Comparison of ENCODE assay signal across 8 mouse cellular contexts in genomic region chr11:61416540-61416939, GRCm38 (mm10). TPM values are rescaled to one million over a fixed set of nuclear protein-coding genes. Genes with fewer than 3 reads are reported as not detected.
DNase-seq lines count a peak whose midpoint lies in the region; ATAC-seq and TF ChIP-seq lines count a peak whose summit lies in the region.
"Not testable (repeated sequence)": the region's sequence is repeated elsewhere in the genome, so short reads cannot be mapped to it uniquely, and the experiment has no call there.
"Had no signal": no experiment of that assay in that cellular context is flagged by ENCODE, and none has a peak within 500 bp of the region (broad histone marks: within the 10 kb centered on the region; RNA-seq: fewer than 3 reads in every experiment).

No protein-coding gene starts in this region.

- not testable (repeated sequence) for TF ChIP-seq POLR2A in CH12.LX (IDR thresholded peaks at IDR 0.05; ENCODE audit: low read depth, low read length); cerebellum, adult 2 months (IDR thresholded peaks at IDR 0.05; ENCODE audit: borderline replicate concordance, insufficient read depth, low read length); testis, adult 2 months (IDR thresholded peaks at IDR 0.05; ENCODE audit: control insufficient read depth, low read depth, low read length)

- H3K79me2 ChIP-seq in CH12.LX (replicated peaks; ENCODE audit: control insufficient read depth, extremely low read depth, insufficient read depth, poor library complexity, severe bottlenecking) = not testable (repeated sequence)

- 88% methylated on average over 17 of the region's 17 CpGs for WGBS in cerebellum, adult 2 months
- WGBS in intestine, postnatal 0 days = 82% methylated on average over 17 of the region's 17 CpGs

- ATAC-seq in intestine, postnatal 0 days = not testable (repeated sequence)

- H3K4me3 ChIP-seq in CH12.LX (replicated peaks in 1 of 3; ENCODE audit: low read depth in 2 of 3, low read length in 2 of 3, poor library complexity in 1 of 3); cerebellum, adult 2 months (replicated peaks; ENCODE audit: insufficient read depth, low read depth, low read length); intestine, postnatal 0 days (ENCODE audit: low read depth, low read length); testis, adult 2 months (ENCODE audit: control insufficient read depth, low read depth, low read length): not testable (repeated sequence)

- not testable (repeated sequence) for H3K27ac ChIP-seq in CH12.LX (ENCODE audit: insufficient read depth, low read depth); cerebellum, adult 2 months (ENCODE audit: insufficient read depth, low read length); intestine, postnatal 0 days (ENCODE audit: low read depth, low read length); testis, adult 2 months (ENCODE audit: control insufficient read depth, insufficient read depth, low read depth, low read length)

- not testable (repeated sequence) for DNase-seq in CH12.LX (ENCODE audit: extremely low read depth); cerebellum, adult 2 months
- peak; percentile 61 for DNase-seq in ZHBTc4 (ENCODE audit: low read depth, low spot score)
- DNase-seq in liver = peak; percentile 10
- peak; percentile 30 for DNase-seq in lung, postnatal 36 days

- in situ Hi-C loops in CH12.LX (cut with MboI; ENCODE audit: low pct_ligation_motif_present, low pct_unique_long_range_greater_than_20kb, low sequenced_read_pairs) = loop anchor here (5.0 kb wide), 2 partner anchors 91 to 201 kb away; partner anchors contain the start of gene B9d1

- H3K9ac ChIP-seq in CH12.LX (ENCODE audit: insufficient read depth, low read depth); intestine, postnatal 0 days (ENCODE audit: low read depth, low read length): not testable (repeated sequence)

- peak; percentile 3; the same call in 1 of the 2 replicates for TF ChIP-seq RAD21 in CH12.LX (IDR thresholded peaks at IDR 0.05; ENCODE audit: low read depth, low read length)

- TF ChIP-seq CTCF in CH12.LX (conservative IDR thresholded peaks at IDR 0.05 in 1 of 2, IDR thresholded peaks at IDR 0.05 in 1 of 2; ENCODE audit: low read depth in 2 of 2, low read length in 2 of 2) = peak; percentile 55 to 61; a peak in 3 of 4 replicates
- TF ChIP-seq CTCF in cerebellum, adult 2 months (IDR thresholded peaks at IDR 0.05; ENCODE audit: borderline replicate concordance, insufficient read depth, low read depth, low read length) = peak; percentile 25; the same call in 1 of the 2 replicates
- TF ChIP-seq CTCF in intestine, postnatal 0 days (IDR thresholded peaks at IDR 0.05; ENCODE audit: low read depth) = peak; percentile 70
- TF ChIP-seq CTCF in testis, adult 2 months (IDR thresholded peaks at IDR 0.05; ENCODE audit: control insufficient read depth, insufficient read depth, insufficient replicate concordance, low read depth, low read length) = peak; percentile 53; the same call in 1 of the 2 replicates

- H3K27me3 ChIP-seq in CH12.LX (replicated peaks) = peaks cover 16% of the 10 kb centered on the region
- not testable (repeated sequence) for H3K27me3 ChIP-seq in cerebellum, adult 2 months (ENCODE audit: control insufficient read depth, insufficient read depth, low read length); intestine, postnatal 0 days (replicated peaks; ENCODE audit: control insufficient read depth, insufficient read depth, low read length); testis, adult 2 months (ENCODE audit: control insufficient read depth, insufficient read depth, low read length)

- not testable (repeated sequence) for H3K36me3 ChIP-seq in CH12.LX (replicated peaks in 1 of 2; ENCODE audit: control insufficient read depth in 1 of 2, insufficient read depth in 1 of 2, low read length in 1 of 2); intestine, postnatal 0 days (ENCODE audit: control insufficient read depth, insufficient read depth); testis, adult 2 months (ENCODE audit: control insufficient read depth, insufficient read depth, low read length)

- H3K4me1 ChIP-seq in CH12.LX (ENCODE audit: control insufficient read depth in 1 of 2, insufficient read depth in 2 of 2); cerebellum, adult 2 months (ENCODE audit: control insufficient read depth, insufficient read depth, low read length); intestine, postnatal 0 days (replicated peaks; ENCODE audit: control insufficient read depth, insufficient read depth, low read length); testis, adult 2 months (ENCODE audit: control insufficient read depth, insufficient read depth, low read length): not testable (repeated sequence)

- H3K4me2 ChIP-seq in CH12.LX (ENCODE audit: insufficient read depth, low read depth, poor library complexity, severe bottlenecking); intestine, postnatal 0 days (replicated peaks; ENCODE audit: low read depth): not testable (repeated sequence)

- not testable (repeated sequence) for TF ChIP-seq EP300 in CH12.LX (IDR thresholded peaks at IDR 0.05; ENCODE audit: low read length)

- dilution Hi-C loops in CH12.LX (cut with MboI; ENCODE audit: extremely low pct_ligation_motif_present, extremely low pct_unique_long_range_greater_than_20kb, low sequenced_read_pairs) = not testable (repeated sequence)

- peaks cover 14% of the 10 kb centered on the region for H3K9me3 ChIP-seq in CH12.LX (replicated peaks; ENCODE audit: low read length)
- H3K9me3 ChIP-seq in intestine, postnatal 0 days (ENCODE audit: control insufficient read depth) = not testable (repeated sequence)

RNA-seq across cellular contexts. Expression of gene Rnf112, which starts 37.4 kb away (rescaled TPM):
- not detected in 2 replicates for total RNA-seq in CH12.LX (2012; rRNA removed)
- not detected in 2 replicates for total RNA-seq in CH12.LX (2014; rRNA removed)
- not detected in 2 replicates for polyA plus RNA-seq in CH12.LX (2012; ENCODE audit: insufficient read length, low read depth)
- polyA plus RNA-seq in cerebellum, adult 2 months (2012; rRNA removed) = 538 and 626 TPM in 2 replicates
- polyA plus RNA-seq in intestine, postnatal 0 days (2015; fragmentation: Nextera tagmentation; extraction: Ambion mirVana) = 0.56 and 0.69 TPM in 2 replicates
- 18.2 and 18.4 TPM in 2 replicates for polyA plus RNA-seq in testis, adult 2 months (2012; rRNA removed)
- total RNA-seq: hematopoietic stem cell, adult 5-6 weeks had no signal

RNA-seq across cellular contexts. Expression of gene Slc47a1, which starts 38.4 kb away (rescaled TPM):
- total RNA-seq in CH12.LX (2012; rRNA removed) = 31.4 and 46.4 TPM in 2 replicates
- 24.3 and 26.2 TPM in 2 replicates for total RNA-seq in CH12.LX (2014; rRNA removed)
- polyA plus RNA-seq in CH12.LX (2012; ENCODE audit: insufficient read length, low read depth) = 29.3 and 30.3 TPM in 2 replicates
- 1.00 and 2.7 TPM in 2 replicates for polyA plus RNA-seq in cerebellum, adult 2 months (2012; rRNA removed)
- polyA plus RNA-seq in intestine, postnatal 0 days (2015; fragmentation: Nextera tagmentation; extraction: Ambion mirVana) = 8.0 and 9.8 TPM in 2 replicates
- polyA plus RNA-seq in testis, adult 2 months (2012; rRNA removed) = 0.82 and 1.4 TPM in 2 replicates
- total RNA-seq: hematopoietic stem cell, adult 5-6 weeks had no signal

Comparison
In these comparisons a context has a peak if more than half of its experiments do, and no peak if none do; other contexts are left out.
1. RNA of gene Rnf112, which starts 37.4 kb away (polyA plus RNA-seq): 538 to 626 TPM in cerebellum, adult 2 months; 18.2 to 18.4 TPM in testis, adult 2 months, 0.56 to 0.69 TPM in intestine, postnatal 0 days and not detected in CH12.LX; every median in the first group is over 10 times any median in the second.
2. Peak in every context shown above with its lines, with median percentiles within 50 percentile points of each other: CTCF ChIP-seq.